Comparison of ENCODE assay signal across 10 mouse cellular contexts in the genomic region with DNA sequence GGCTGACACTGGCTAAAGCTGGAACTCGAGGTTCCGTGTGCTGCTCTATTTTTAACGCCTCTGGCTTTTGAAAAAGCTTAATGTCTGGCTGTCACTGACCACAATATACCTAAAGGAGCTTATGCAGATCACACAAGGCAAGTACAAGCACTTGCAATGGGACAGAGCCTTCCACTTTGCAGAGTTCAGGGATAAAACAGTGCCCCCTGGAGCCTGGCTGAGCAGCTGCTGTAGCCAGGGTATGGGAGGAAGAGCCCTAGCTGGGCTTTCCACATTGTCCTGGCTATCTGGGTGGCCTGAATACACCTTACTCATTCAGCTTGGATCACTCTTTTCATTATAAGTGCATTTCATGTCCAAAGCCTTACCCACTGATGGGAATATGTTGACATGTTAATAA. TPM values are rescaled to one million over a fixed set of nuclear protein-coding genes. Genes with fewer than 3 reads are reported as not detected.
DNase-seq lines count a peak whose midpoint lies in the region; ATAC-seq and TF ChIP-seq lines count a peak whose summit lies in the region.
"Had no signal": no experiment of that assay in that cellular context is flagged by ENCODE, and none has a peak within 500 bp of the region (broad histone marks: within the 10 kb centered on the region; RNA-seq: fewer than 3 reads in every experiment).

No protein-coding gene starts in this region.

- H3K27ac ChIP-seq in bone marrow macrophage, adult 2 months (ENCODE audit: insufficient read depth, low read depth, low read length): no peak overlapping the region
- H3K27ac ChIP-seq: hindbrain, embryonic 10.5 days had no signal

- no peaks in the 10 kb centered on the region for H3K4me1 ChIP-seq in bone marrow macrophage, adult 2 months (ENCODE audit: control insufficient read depth, insufficient read depth, low read length)
- H3K4me1 ChIP-seq: hindbrain, embryonic 10.5 days had no signal

- H3K4me3 ChIP-seq in bone marrow macrophage, adult 2 months (ENCODE audit: insufficient read depth, low read length): no peak overlapping the region
- H3K4me3 ChIP-seq: hindbrain, embryonic 10.5 days had no signal

- ATAC-seq in CD4-positive, CD25-positive, alpha-beta regulatory T cell, adult 4 months: no peak

- 0 out of 2 replicates have a peak, but pooled peaks have one; percentile 37 for TF ChIP-seq CTCF in bone marrow macrophage, adult 2 months (IDR thresholded peaks at IDR 0.05; ENCODE audit: low read depth, low read length)

- TF ChIP-seq POLR2A in bone marrow macrophage, adult 2 months (IDR thresholded peaks at IDR 0.05; ENCODE audit: borderline replicate concordance, low read depth, low read length): no peak

- DNase-seq in CD4-positive, CD25-positive, alpha-beta regulatory T cell, adult 2 months (ENCODE audit: low read depth, low spot score): peak; percentile 11
- peak; percentile 14 to 19 for DNase-seq in kidney, postnatal 4 days
- no peak for DNase-seq in kidney, adult 18-20 months
- DNase-seq in lung, postnatal 14 days: peak; percentile 27
- DNase-seq in spleen, postnatal 36 days (ENCODE audit: low spot score in 2 of 2): no peak
- DNase-seq in Muller cell, postnatal 12 days (ENCODE audit: inconsistent ontology term): no peak
- DNase-seq: cerebellum, adult 18-20 months had no signal

RNA-seq across cellular contexts. Expression of gene Urb1, which starts 8.3 kb away (rescaled TPM):
- polyA plus RNA-seq in CD4-positive, CD25-positive, alpha-beta regulatory T cell, adult 4 months (2017; shearing (Covaris generic)): 1 to 10 TPM; 3.5 to 4.2 TPM
- 2.3 and 2.8 TPM in 2 replicates for polyA plus RNA-seq in bone marrow macrophage, adult 2 months (2012; ENCODE audit: insufficient read depth, insufficient read length, missing spikeins)

RNA-seq across cellular contexts. Expression of gene Eva1c, which starts 24.6 kb away (rescaled TPM):
- not detected for polyA plus RNA-seq in CD4-positive, CD25-positive, alpha-beta regulatory T cell, adult 4 months (2017; shearing (Covaris generic))
- polyA plus RNA-seq in bone marrow macrophage, adult 2 months (2012; ENCODE audit: insufficient read depth, insufficient read length, missing spikeins): not detected in 2 replicates

Comparison
In these comparisons a context has a peak if more than half of its experiments do, and no peak if none do; other contexts are left out.
1. DNase-seq: peak in CD4-positive, CD25-positive, alpha-beta regulatory T cell, adult 2 months (single experiment), kidney, postnatal 4 days (2 of 2) and lung, postnatal 14 days (single experiment); none in kidney, adult 18-20 months (single experiment), spleen, postnatal 36 days (0 of 2) and Muller cell, postnatal 12 days (single experiment).